Mouse (Mus musculus): ENCODE measurements around the gene Prkg1. TPM values are rescaled to one million over a fixed set of nuclear protein-coding genes. Genes with fewer than 3 reads are reported as not detected.

Prkg1 gene
- polyA plus RNA-seq, 1 experiment from 2014 or later = 5.6 TPM

DNA sequence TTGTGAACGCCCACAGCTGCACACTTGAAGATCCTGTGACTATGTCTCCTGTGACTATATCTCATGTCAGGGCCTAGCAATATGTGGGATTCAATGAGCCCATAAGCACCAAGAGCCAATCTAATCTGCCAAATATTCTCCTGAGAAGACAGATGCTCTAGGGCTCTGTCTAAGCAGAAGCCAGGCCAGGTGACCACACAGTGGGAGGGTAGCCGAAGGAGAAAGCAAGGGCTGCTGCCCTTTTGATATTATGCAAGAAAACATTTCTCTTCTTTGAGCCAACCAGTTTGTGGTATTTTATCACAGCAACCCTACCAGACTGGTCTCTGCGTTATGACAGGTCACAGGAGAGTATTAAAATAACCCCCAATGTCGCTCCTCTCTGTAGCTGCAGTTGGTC lies 688.7 kb downstream of the Prkg1 start:
- no peak overlapping the region for H3K27ac ChIP-seq (ENCODE audit: low read depth, low read length)
- H3K4me2 ChIP-seq (ENCODE audit: low read depth, low read length, severe bottlenecking) = no peak overlapping the region
- WGBS = 87% methylated on average over 4 of the region's 4 CpGs
- no peaks in the 10 kb centered on the region; the same call in 1 of the 2 replicates for H3K4me1 ChIP-seq (replicated peaks; ENCODE audit: control insufficient read depth, insufficient read depth, low read length)
- H3K27me3 ChIP-seq (ENCODE audit: control insufficient read depth, insufficient read depth, low read length) = no peaks in the 10 kb centered on the region
- no peaks in the 10 kb centered on the region for H3K9me3 ChIP-seq (ENCODE audit: control insufficient read depth, low read length)
- DNase-seq (ENCODE audit: low spot score) = no peak
- no peaks in the 10 kb centered on the region for H3K36me3 ChIP-seq (ENCODE audit: control insufficient read depth, insufficient read depth, low read length)
- H3K9ac ChIP-seq (ENCODE audit: low read length) = no peak overlapping the region
- no peak for ATAC-seq (replicated peaks; ENCODE audit: low FRiP score)
- no peak overlapping the region for H3K4me3 ChIP-seq (ENCODE audit: low read depth, low read length)

DNA sequence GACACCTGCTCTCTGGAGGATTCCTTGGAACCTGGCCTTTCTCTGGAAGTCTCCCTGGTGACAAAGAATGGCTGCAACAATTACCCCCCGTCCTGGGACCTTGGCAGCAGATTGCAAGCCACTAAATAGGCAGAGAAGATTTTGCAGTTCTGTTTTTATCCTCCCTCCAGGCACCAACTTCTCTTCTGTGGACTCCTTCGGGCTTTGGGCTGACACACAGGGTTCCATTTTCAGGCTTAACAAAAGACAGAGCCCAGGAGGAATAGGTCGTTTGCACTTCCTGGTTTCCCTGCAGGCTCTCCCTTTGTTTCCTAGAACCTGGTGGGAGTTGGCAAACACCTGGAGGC lies 690.1 kb downstream of the Prkg1 start:
- ATAC-seq (replicated peaks; ENCODE audit: low FRiP score) (peak; percentile 42), DNase-seq (ENCODE audit: low spot score) (no peak)
- H3K9ac ChIP-seq (ENCODE audit: low read length) = peak overlapping the region; percentile 37; the same call in 1 of the 2 replicates
- H3K27me3 ChIP-seq (ENCODE audit: control insufficient read depth, insufficient read depth, low read length) = no peaks in the 10 kb centered on the region
- no peaks in the 10 kb centered on the region; the same call in 1 of the 2 replicates for H3K4me1 ChIP-seq (replicated peaks; ENCODE audit: control insufficient read depth, insufficient read depth, low read length)
- H3K36me3 ChIP-seq (ENCODE audit: control insufficient read depth, insufficient read depth, low read length) = no peaks in the 10 kb centered on the region
- WGBS = 4% methylated on average over 3 of the region's 3 CpGs
- peak overlapping the region; percentile 24; the same call in 1 of the 2 replicates for H3K4me2 ChIP-seq (ENCODE audit: low read depth, low read length, severe bottlenecking)
- H3K9me3 ChIP-seq (ENCODE audit: control insufficient read depth, low read length) = no peaks in the 10 kb centered on the region
- no peak overlapping the region for H3K4me3 ChIP-seq (ENCODE audit: low read depth, low read length)
- peak overlapping the region; percentile 47; the same call in 1 of the 2 replicates for H3K27ac ChIP-seq (ENCODE audit: low read depth, low read length)

DNA sequence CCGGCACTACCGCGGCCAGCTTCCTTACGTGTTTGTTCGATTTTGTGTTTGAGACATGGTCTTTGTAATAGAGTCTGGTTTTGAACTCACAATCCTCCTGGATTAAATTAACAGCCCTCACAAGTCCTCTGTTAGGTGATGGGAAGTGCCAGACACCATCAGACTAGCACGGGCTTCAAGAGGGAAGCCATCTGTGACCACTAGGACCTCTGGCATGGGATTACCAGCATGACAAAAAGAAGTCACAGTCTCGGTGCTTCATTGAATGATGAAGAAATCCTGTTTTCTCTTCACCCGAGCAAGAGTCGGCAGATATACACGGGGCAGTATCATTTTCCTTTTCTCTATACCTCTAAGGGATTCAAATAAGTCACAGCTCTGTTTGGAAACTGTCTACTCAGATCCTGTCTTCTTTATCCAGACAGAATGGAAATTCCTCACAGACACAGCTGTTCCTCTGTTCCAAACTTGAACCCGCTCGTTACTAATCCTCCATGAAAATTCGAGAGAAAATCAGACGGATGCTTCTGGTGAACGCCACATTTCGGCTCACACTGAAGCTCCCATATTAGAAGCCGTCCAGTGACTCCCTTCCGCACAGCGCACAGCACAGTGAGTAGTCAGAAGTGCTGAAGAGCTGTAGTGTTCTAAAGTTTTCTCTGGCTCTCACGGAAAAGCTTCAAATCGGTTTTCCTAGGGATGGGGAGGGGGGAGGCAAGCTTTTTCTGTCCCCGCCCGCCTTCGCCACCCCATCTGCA lies 690.7 kb downstream of the Prkg1 start:
- peak overlapping the region; percentile 47; the same call in 1 of the 2 replicates for H3K27ac ChIP-seq (ENCODE audit: low read depth, low read length)
- H3K36me3 ChIP-seq (ENCODE audit: control insufficient read depth, insufficient read depth, low read length) = no peaks in the 10 kb centered on the region
- DNase-seq (ENCODE audit: low spot score) = peak; percentile 53
- no peaks in the 10 kb centered on the region for H3K9me3 ChIP-seq (ENCODE audit: control insufficient read depth, low read length)
- no peak overlapping the region for H3K4me3 ChIP-seq (ENCODE audit: low read depth, low read length)
- H3K27me3 ChIP-seq (ENCODE audit: control insufficient read depth, insufficient read depth, low read length) = no peaks in the 10 kb centered on the region
- ATAC-seq (replicated peaks; ENCODE audit: low FRiP score) = peak; percentile 39
- H3K4me1 ChIP-seq (replicated peaks; ENCODE audit: control insufficient read depth, insufficient read depth, low read length) = no peaks in the 10 kb centered on the region; the same call in 1 of the 2 replicates
- peak overlapping the region; percentile 37; the same call in 1 of the 2 replicates for H3K9ac ChIP-seq (ENCODE audit: low read length)
- WGBS = 32% methylated on average over 24 of the region's 24 CpGs
- peak overlapping the region; percentile 24; the same call in 1 of the 2 replicates for H3K4me2 ChIP-seq (ENCODE audit: low read depth, low read length, severe bottlenecking)

DNA sequence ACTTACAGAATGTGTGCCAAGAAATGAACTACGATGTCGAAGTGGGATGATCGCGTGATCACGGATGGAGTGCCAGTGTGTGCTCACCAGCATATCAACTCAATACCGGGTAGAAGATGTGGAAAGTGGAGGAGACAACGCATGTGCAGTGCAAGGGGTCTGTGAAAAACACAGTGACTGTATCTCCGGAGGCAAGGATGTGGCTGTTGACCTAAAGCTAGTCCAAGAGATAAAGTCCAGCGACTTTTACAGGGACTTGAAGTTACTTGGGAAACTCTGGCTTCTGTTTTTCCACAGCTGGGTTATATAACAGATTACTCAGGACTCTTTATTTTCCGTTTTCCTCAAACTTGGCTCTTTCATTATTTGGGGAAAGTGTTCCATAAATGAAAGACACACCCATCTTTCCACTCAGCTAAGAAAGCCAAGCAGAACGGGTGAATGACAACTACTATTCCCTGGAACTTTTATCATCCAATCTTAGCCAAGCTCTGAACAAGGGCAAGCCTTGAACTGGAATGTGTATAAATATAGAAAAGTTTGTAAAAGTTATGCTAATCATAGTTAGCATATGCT lies 699.5 kb downstream of the Prkg1 start:
- Histone ChIP-seq H3K4me2 (ENCODE audit: low read depth, low read length, severe bottlenecking) (no peak overlapping the region), H3K27me3 (ENCODE audit: control insufficient read depth, insufficient read depth, low read length) (no peaks in the 10 kb centered on the region), H3K4me3 (ENCODE audit: low read depth, low read length) (no peak overlapping the region), H3K9ac (ENCODE audit: low read length) (no peak overlapping the region), H3K4me1 (replicated peaks; ENCODE audit: control insufficient read depth, insufficient read depth, low read length) (no peaks in the 10 kb centered on the region), H3K36me3 (ENCODE audit: control insufficient read depth, insufficient read depth, low read length) (no peaks in the 10 kb centered on the region), H3K9me3 (ENCODE audit: control insufficient read depth, low read length) (no peaks in the 10 kb centered on the region), H3K27ac (ENCODE audit: low read depth, low read length) (no peak overlapping the region)
- no peak for ATAC-seq (replicated peaks; ENCODE audit: low FRiP score)
- DNase-seq (ENCODE audit: low spot score) = no peak
- WGBS = 91% methylated on average over 11 of the region's 11 CpGs

DNA sequence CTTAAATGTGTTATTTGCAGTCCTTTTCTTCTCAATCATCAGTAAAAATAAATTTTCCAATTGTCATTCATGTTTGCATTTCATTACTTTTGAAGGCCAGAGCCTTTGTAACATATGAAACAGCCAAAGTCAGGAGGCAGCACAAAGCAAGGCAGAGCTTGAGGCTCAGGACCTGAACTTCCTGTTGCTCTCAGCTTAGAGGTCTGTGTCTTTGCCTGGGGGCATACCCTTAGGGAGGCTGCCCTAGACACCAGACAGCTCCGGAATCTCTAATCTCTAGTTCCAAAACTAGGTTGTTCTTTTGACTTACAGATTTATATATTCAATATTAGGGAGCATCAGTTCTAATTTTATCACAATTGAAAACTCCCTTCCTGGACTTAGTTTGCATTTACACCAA lies 700.1 kb downstream of the Prkg1 start:
- H3K27ac ChIP-seq (ENCODE audit: low read depth, low read length) = no peak overlapping the region
- WGBS = 90% methylated on average over 1 of the region's 1 CpGs
- no peak overlapping the region for H3K9ac ChIP-seq (ENCODE audit: low read length)
- no peak for DNase-seq (ENCODE audit: low spot score)
- H3K4me3 ChIP-seq (ENCODE audit: low read depth, low read length) = no peak overlapping the region
- ATAC-seq (replicated peaks; ENCODE audit: low FRiP score) = no peak
- no peaks in the 10 kb centered on the region for H3K36me3 ChIP-seq (ENCODE audit: control insufficient read depth, insufficient read depth, low read length)
- no peaks in the 10 kb centered on the region for H3K4me1 ChIP-seq (replicated peaks; ENCODE audit: control insufficient read depth, insufficient read depth, low read length)
- no peaks in the 10 kb centered on the region for H3K9me3 ChIP-seq (ENCODE audit: control insufficient read depth, low read length)
- H3K4me2 ChIP-seq (ENCODE audit: low read depth, low read length, severe bottlenecking) = no peak overlapping the region
- H3K27me3 ChIP-seq (ENCODE audit: control insufficient read depth, insufficient read depth, low read length) = no peaks in the 10 kb centered on the region

DNA sequence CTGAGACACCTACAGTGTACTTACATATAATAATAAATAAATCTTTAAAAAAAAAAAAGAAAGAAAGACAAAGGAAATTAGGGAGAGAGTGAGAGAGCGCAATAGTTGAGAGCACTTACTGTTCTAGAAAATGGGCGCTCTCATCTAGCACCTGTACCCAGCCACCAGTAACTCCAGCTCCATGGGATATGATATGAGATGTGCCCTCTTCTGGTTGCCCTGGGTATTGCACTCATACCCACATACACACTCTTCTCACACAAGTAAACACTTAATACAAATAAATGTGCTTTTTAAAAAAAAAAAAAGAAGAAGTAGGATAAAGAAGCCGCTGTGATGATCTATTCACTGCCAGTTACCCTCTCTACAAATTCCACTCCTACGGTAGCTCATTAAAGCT lies 718.2 kb downstream of the Prkg1 start:
- Histone ChIP-seq H3K4me3 (ENCODE audit: low read depth, low read length) (no peak overlapping the region), H3K36me3 (ENCODE audit: control insufficient read depth, insufficient read depth, low read length) (no peaks in the 10 kb centered on the region), H3K27me3 (ENCODE audit: control insufficient read depth, insufficient read depth, low read length) (no peaks in the 10 kb centered on the region), H3K27ac (ENCODE audit: low read depth, low read length) (no peak overlapping the region), H3K9ac (ENCODE audit: low read length) (no peak overlapping the region), H3K4me2 (ENCODE audit: low read depth, low read length, severe bottlenecking) (no peak overlapping the region), H3K4me1 (replicated peaks; ENCODE audit: control insufficient read depth, insufficient read depth, low read length) (no peaks in the 10 kb centered on the region), H3K9me3 (ENCODE audit: control insufficient read depth, low read length) (no peaks in the 10 kb centered on the region)
- ATAC-seq (replicated peaks; ENCODE audit: low FRiP score) (no peak), DNase-seq (ENCODE audit: low spot score) (no peak)
- 92% methylated on average over 4 of the region's 4 CpGs for WGBS

DNA sequence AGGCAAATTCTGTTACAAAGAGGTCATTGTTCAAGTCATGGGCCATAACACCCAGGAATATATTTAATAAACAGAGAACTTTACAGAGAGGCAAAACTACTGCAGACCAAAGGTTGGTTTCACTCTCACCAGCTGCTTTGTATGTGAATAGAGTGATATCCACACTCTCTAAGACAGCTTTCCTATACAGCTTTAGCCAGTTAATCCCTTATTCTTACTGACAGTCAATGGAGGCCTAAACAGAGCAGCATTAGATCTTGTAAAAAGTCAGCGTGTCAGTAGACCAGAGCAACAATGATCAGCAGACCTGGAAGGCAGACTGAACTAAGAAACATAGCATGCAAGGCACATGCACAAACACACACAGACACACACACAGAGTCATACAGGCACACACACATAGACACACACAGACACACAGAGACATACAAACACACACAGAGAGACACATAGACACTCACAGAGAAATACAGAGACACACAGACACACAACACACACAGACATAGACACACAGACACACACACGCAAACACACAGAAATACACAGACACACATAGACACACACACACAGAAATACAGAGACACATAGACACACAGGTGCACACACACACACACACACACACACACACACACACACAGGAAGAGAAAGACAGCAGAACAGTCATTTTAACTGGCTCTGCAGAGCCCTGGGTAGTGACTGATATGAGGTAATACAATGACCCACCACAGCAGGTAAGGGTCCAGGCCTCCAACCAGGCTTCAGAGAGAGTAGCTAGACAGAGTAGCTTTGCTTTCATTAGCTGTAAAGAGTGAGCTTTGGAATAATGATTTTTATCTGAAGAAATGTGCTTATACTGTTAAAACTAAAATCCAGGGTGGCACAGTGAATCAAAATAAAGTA lies 723.6 kb downstream of the Prkg1 start:
- DNase-seq (ENCODE audit: low spot score) = no peak
- Histone ChIP-seq H3K27ac (ENCODE audit: low read depth, low read length) (no peak overlapping the region), H3K9ac (ENCODE audit: low read length) (no peak overlapping the region), H3K4me1 (replicated peaks; ENCODE audit: control insufficient read depth, insufficient read depth, low read length) (no peaks in the 10 kb centered on the region), H3K9me3 (ENCODE audit: control insufficient read depth, low read length) (no peaks in the 10 kb centered on the region), H3K4me2 (ENCODE audit: low read depth, low read length, severe bottlenecking) (no peak overlapping the region), H3K36me3 (ENCODE audit: control insufficient read depth, insufficient read depth, low read length) (no peaks in the 10 kb centered on the region), H3K27me3 (ENCODE audit: control insufficient read depth, insufficient read depth, low read length) (no peaks in the 10 kb centered on the region), H3K4me3 (ENCODE audit: low read depth, low read length) (no peak overlapping the region)
- no peak for ATAC-seq (replicated peaks; ENCODE audit: low FRiP score)
- 53% methylated on average over 2 of the region's 2 CpGs for WGBS

DNA sequence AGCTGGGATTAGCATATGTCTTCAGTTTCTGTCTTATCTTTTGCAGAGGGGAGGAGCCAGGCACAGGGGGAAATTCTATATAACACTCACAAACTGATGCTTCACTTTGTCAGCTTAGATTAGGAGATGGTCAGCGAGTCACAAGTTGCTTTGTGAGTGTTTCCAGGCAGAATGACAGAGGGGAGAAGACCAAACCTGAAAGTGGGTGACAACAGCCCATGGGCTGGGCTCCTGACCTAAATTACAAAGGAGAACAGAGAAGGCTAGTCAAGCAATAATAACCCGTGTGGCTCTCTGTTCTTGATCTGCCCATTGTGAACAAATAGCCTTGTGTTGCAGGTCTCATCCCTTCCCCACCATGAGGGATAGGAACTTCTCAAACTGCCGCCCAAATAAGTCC lies 725.9 kb downstream of the Prkg1 start:
- Histone ChIP-seq H3K27ac (ENCODE audit: low read depth, low read length) (no peak overlapping the region), H3K4me1 (replicated peaks; ENCODE audit: control insufficient read depth, insufficient read depth, low read length) (no peaks in the 10 kb centered on the region), H3K9me3 (ENCODE audit: control insufficient read depth, low read length) (no peaks in the 10 kb centered on the region), H3K27me3 (ENCODE audit: control insufficient read depth, insufficient read depth, low read length) (no peaks in the 10 kb centered on the region), H3K36me3 (ENCODE audit: control insufficient read depth, insufficient read depth, low read length) (no peaks in the 10 kb centered on the region), H3K9ac (ENCODE audit: low read length) (no peak overlapping the region), H3K4me2 (ENCODE audit: low read depth, low read length, severe bottlenecking) (no peak overlapping the region), H3K4me3 (ENCODE audit: low read depth, low read length) (no peak overlapping the region)
- DNase-seq (ENCODE audit: low spot score) (no peak), ATAC-seq (replicated peaks; ENCODE audit: low FRiP score) (no peak)
- WGBS = 78% methylated on average over 3 of the region's 3 CpGs
